Mouse (Mus musculus) erythroblast, embryonic 14.5 days (primary cell): ENCODE data around the gene Ccnl2.

Source experiments
- GATA1 ChIP-seq: IDR thresholded peaks from 2 replicates; pipeline ENCODE4 v1.6.1; 2012; ENCODE audit warnings: low read length, inconsistent platforms, mixed read lengths
- TAL1 ChIP-seq: IDR thresholded peaks from 3 replicates; pipeline ENCODE4 v1.6.1; 2012; ENCODE audit warnings: low read length, inconsistent platforms, mixed read lengths

- TF ChIP-seq GATA1 (no peak), TAL1 (no peak)
Observed at GRCm38 (mm10) chr4:155817533-155817932, 5.2 kb downstream of the Ccnl2 start.
